Mouse (Mus musculus): ENCODE results near the gene 4930564D02Rik.

4930564D02Rik gene

DNA sequence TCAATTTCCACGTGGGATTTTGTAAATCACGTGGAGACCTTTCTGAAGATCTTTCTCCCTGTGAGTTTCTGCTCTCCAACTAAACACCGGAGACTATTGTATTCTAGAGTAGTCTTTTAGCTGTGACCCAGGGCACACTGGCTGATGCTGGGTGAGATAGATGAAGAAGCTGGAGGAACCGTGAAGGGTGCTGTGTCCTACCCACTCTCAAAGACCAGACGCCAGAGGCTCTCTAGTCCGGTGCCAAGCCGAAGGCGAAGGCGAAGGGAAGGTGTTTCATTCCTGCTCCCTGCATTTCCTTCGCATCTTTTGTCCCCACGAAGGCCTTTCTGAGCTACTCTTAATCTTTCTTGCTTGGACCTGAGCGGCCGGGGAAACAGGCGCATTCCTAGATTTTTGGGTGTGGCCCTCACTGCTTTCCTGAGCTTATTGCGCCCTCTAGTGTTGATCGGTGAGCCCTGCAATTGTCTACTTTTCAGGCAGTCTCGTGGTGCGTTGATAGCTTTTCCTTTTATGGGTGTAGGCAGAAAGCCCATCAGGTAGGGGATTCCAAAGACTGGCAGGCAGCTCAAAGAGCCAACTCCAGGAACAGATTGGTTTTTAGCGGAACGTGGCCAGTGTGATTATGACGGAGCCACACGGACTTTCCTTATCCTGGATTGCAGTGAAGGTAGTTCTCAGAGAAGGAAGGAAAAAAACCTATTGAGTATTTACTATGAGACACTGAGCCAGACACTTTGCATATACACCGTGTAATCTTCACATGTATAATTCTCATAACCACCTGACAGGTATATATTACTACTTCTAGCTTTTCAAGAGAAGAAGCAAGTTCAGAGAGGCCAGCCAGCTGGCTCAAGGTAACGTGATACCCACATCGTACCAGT lies 7.8 kb upstream of the 4930564D02Rik start:
- peak; percentile 68 for DNase-seq (ENCODE audit: low spot score)

DNA sequence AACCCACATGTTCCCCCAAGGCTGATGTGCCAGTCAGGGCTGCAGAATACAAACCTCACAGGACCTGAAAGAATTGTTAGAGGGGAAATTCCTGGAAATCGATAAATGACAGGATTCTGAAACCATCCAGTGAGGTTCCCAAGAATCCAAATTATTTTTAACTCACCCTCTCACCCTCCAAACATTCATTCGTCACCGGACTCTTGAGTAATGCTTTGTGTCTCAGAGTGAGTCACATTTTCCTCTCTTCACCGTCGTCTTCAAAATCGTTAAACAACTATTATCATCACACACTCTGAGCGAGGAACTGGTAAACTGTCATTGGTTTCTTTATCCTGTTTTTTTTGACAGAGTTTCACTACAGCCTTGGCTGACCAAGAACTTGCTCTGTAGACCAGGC lies 6.7 kb upstream of the 4930564D02Rik start:
- no peak for DNase-seq (ENCODE audit: low spot score)

DNA sequence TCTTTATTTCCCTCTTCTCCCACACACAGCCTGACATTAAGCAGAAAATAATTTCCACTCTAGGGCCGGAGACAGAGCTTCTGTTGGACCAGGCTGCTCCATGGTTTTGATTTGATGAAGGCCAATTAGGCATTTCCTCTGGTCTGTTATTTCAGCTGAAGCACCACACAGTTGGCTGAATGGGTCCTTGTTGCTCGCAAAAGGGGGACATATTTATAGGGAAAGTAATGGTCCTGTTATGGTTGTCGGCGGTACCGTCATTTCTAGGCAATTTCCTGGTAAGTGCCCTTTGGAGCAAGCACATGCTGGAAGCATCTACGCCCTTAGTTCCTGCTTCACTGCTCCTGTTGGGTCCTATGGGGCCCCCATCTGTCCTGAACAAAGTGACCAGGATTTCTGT lies 5.7 kb upstream of the 4930564D02Rik start:
- no peak for DNase-seq (ENCODE audit: low spot score)

DNA sequence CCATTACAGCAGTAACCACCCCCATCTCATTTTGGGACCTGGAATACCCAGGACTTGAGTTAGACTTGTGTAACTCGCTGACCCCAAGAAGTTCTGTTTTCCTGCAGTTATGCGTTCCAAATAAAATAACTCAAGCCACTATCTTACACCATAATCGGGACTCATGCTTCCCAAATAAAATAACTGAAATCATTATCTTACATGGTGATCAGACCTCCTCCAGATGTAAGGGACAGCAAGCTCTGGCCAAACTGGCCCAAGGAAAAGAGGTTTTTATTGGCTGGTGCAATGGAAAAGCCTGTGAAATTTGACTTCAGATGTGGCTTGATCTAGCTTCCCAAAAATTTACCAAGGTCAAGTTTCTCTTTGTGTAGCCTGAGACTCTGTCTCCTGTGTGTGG lies 5.1 kb upstream of the 4930564D02Rik start:
- DNase-seq (ENCODE audit: low spot score), result no peak

DNA sequence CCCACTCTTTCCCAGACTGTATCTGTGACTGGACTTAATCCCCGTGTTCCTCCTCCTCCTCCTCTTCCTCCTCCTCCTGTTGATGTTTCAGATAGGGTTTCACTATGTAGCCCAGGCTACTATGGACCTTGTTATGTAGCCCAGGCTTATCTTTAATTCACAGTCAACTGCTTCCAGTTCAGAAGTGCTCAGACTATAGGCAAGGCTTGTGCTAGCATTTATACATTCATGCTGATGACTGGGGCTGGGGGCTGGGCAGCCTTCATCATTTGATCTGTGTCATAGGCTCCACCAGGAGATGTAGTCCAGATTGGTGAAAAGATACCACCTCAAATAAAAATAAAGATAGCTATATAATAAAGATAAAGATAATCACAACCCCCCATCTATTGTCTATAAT lies 4.7 kb upstream of the 4930564D02Rik start:
- no peak for DNase-seq (ENCODE audit: low spot score)

DNA sequence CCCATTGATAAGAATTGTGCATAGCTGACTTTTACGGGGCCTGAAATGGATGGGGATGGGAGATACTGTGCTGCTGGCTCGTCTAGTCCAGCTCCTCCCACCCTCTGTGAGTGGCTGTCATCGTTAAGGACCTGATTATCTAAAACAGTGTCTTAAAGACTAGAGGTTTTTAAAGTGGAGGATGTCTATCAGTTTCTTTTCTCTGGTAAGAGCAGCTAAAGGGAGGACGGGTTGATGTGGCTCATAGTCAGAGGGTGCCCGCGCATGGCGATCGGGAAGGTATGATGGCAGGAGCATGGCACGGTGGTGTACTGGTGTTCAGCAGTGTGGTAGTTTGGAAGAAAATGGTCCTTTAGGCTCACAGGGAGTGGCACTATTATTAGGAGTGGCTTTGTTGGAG lies 4.0 kb upstream of the 4930564D02Rik start:
- DNase-seq (ENCODE audit: low spot score), result no peak

DNA sequence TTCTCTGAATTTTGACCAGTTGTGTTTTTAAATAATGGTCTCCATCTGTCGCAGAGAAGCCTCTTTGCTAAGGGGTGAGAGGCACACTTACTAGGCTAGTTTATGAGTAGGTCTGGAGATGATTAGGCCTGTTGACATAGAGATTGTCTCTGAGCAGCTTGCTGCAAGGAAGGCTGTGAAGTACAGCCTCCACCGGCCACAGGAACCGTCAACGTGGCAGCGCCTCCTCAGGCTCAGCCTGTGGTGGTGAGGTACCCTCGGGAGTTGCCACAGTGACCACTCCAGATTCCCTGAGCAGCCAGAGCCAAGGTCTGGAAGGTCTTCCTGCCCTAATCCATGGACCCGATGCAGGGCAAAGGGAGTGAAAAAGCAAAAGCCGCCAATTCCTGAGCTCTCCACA lies 3.9 kb downstream of the 4930564D02Rik start:
- DNase-seq (ENCODE audit: low spot score), result no peak

DNA sequence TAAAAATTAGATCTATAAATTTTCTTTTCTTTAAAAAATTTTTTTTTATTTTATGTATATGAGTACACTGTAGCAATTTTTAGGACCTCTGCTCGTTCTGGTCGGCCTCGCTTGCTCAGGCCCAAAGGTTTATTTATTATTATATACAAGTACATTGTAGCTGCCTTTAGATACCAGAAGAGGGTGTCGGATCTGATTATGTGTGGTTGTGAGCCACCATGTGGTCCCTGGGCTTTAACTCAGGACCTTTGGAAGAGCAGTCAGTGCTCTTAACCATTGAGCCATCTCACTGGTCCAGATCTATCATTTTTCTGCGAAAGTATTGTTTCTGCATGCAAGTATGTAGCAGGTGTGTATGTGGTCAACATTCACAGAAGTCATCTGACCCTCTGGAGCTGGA lies 4.6 kb downstream of the 4930564D02Rik start:
- DNase-seq (ENCODE audit: low spot score), result no peak

DNA sequence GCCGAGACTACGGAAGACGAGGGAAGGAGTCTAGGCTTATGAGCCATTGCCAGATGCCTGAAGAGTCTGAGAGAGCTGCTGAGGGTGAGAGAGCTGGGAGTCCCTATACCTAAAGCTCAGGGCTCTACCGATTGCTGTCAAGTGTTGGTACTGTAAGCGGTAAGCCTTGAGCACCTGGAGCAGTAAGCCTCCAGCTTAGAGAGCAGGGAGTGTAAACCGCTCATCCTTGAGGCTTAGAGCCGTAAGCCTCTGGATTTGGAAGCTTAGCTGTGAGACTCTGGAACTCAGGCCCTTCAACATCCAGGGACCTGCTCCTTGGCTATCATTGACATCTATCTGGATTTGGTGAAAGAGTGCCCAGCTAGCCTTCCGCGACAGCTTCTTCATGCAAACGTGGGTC lies 5.9 kb downstream of the 4930564D02Rik start:
- no peak for DNase-seq (ENCODE audit: low spot score)

DNA sequence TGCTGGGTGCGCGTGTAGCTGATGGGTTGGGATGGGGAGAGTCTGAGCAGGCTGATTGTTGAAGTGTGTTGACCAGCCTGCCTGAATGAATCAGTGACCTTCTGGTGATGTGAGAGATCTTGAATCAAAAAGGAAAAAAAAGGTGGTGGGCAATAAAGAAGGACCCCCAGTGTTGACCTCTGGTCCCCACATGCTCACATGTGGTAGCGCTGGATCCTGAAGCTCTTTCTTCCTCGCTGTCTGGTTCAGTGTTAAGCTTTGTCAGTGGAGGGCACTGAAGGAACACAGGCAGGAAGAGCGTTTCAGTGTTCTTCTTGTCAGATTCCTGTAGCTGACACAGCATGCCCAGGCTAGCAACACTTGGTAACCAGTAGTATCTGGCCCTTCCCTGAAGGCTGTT lies 9.2 kb downstream of the 4930564D02Rik start:
- no peak for DNase-seq (ENCODE audit: low spot score)

DNA sequence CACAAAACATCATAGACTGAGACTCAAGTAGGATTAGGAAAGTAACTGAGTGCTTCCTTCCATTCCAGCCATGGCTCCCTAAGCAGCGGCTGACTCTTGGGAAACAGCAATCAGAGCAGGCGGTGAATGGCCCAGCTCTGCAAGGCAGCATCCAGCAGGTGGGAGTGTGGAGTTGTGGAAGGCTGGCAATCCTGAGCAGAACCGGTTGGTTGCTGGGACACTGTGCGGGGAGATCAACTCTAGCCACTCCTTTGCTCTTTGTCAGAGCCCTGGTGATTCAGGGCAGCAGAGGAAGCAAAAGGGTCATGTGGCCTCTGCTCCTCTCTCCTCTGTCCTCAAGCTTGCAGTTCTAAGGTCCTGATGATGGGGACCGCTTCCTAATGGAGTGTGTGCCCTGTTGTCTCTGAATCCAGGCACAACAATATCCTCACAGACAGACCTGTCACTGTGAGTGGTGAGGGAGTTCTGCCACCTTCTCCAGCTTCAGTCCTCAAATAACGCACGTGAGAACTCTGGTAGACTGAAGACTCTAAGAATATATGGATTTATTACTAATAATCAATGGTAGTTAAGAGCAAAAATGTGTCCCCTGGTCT lies 11.7 kb downstream of the 4930564D02Rik start:
- peak; percentile 49 for DNase-seq (ENCODE audit: low spot score)

DNA sequence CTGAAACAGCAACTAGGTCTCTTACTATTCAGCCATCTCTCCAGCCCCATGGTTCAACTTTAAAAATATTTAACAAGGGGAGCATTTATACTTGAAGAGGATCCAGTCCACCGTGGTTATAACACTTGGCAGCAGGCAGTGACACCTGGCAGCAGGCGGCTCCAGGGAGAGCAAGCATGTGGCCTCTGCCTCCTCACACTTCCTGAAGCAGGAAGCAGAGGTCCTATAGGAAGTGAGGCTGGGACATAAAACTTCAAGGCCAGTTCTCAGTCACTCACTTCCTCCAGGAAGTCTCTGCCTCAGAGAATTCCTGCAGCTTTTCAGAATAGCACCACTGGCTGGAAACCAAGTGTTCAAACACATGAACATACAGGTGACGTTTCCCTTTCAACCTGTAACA lies 20.7 kb downstream of the 4930564D02Rik start:
- no peak for DNase-seq (ENCODE audit: low spot score)

DNA sequence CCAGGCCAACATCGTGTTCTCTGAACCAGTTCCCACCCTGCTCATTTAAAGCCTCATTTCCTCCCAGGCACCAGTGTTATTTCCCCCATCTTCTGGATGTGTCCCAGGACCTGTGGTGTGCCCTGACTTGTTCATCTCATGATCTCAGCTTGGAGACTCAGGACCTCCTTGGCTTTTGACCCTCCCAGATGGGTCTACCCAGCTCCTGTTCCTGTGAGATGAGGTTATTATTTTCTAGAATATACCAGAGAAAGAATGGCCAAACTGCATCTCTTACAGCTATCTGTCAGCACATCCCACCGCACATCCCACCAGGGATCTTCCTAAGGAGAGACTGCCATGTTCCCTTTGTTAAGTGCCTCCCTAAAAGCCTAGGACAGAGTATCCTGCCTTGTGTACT lies 22.0 kb downstream of the 4930564D02Rik start:
- DNase-seq (ENCODE audit: low spot score), result no peak

DNA sequence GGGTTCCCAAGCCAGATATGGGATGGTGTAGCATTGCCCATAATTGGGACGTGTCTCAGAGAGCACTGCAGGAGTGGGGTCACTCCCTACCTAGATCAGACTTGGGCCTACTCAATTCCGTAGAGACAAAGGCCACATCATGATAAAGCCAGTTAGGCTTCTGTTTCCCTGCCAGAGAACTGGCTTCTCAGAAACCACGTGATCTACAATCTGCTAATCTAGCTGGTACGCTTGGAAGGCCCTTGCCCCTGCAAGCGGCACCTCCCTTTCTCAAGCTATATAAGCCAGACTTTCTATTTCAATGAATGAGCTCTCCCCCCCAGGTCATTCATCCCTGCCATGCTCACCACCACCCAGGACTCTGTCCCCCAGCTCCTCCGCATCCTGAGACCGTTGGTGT lies 23.5 kb downstream of the 4930564D02Rik start:
- DNase-seq (ENCODE audit: low spot score), result no peak

DNA sequence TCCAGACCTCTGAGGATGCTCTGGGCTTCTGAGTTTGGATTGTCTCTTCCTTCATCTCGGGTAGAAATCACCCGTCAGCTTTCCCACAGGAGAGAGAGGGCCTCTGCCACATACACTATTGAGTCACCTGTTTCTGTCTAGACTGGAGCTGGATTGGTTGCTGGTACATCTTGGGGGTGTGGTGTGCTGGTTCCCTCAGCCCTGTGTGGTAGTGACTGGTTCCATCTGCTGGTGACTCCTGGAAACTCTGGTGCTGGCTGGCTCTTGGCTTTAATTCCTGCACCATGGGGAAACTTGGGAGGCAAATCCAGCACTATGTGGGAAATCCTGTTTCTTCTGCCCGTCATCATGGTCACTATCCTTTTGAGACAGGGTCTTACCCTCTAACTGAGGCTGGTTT lies 24.3 kb downstream of the 4930564D02Rik start:
- DNase-seq (ENCODE audit: low spot score), result no peak

DNA sequence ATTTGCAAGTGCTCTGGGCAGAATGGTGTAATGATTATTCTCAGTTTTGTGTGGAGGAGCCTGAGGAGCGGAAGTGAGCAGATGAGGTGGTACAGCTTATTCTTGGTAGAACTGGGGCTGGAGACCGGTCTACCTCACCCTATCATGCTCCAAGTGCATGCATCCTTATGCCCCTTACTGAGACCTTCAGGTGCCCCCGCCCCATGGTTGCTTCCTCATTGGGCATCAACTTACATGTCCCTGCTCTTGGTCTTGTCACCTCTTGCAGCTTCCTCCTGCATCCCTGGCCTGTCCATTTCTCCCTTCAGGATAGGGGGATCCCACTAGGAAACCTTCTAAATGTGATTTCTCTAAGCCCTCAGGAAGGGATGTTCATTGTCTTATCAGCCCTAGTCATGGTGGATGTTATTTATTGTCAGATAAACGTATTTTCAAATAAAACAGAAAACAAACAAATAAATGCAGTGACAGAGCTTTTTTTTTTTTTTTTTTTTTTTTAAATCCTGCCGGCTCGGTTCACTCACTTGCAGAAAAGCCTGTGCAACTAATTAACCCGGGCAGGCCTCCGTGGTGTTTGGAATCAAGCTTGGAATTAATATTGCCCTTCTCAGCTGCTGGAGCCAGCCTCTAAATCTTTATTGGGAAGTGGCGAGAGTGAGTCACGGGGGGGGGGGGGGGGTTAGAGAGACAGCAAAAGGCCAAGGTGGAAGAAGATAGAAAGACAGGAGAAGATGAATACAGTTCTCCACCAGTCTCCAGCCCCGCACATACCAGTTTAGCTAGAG lies 26.3 kb downstream of the 4930564D02Rik start:
- DNase-seq (ENCODE audit: low spot score), result no peak

DNA sequence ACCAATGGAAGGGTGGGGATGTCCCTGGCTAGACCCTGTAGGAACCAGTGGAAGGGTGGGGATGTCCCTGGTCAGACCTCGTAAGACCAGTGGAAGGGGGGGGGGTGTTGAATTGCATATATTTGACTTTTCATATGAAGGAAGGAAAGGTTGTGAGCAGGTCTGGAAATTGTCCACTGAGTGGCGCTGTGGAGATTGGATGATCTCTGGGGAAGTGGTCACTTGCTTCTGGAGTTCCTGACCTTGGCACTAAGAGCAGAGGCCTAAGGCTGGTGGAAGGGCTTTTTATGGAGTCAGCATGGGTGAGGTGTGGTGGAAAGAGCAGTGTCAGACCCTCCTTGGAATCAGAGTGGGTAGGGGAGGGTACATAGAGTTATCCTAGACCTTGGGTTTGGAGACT lies 27.8 kb downstream of the 4930564D02Rik start:
- DNase-seq (ENCODE audit: low spot score), result no peak

DNA sequence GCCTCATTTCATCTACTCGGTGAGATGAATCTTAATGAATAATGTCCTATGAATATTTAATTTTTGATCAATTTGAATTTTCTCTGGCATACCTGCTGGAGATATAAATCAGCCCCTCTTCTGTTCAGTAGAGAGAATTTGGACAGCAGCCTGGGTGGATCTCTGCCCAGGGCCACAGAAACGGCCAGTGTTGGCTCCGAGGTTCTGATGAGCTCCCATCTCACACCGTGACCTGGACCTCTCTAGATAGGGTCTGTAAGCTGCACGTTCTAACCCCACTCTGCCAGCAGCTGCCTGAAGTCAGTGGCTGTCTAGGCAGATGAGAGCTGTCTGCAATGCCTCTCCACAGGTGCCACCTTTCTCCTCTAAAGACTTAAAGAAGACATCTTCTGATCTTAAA lies 28.4 kb downstream of the 4930564D02Rik start:
- no peak for DNase-seq (ENCODE audit: low spot score)

DNA sequence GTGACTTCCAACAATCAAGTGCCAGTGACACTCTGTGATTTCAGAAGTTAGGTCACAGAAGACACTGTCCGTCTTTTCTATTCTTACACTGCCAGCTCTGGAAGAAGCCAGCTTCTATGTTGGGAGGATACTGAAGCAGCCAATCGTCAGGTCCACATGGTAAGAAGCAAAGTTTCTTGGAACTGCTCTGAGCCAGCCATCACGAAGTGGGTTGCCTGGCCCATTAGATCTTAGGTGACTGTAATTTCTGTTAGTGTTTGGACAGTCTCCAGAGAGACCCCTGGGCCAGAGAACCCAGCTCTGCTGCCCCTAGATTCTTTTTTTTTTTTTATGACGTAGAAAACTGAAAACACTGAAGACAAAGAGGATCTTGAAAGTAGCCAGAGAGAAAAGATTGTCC lies 30.9 kb downstream of the 4930564D02Rik start:
- no peak for DNase-seq (ENCODE audit: low spot score)

DNA sequence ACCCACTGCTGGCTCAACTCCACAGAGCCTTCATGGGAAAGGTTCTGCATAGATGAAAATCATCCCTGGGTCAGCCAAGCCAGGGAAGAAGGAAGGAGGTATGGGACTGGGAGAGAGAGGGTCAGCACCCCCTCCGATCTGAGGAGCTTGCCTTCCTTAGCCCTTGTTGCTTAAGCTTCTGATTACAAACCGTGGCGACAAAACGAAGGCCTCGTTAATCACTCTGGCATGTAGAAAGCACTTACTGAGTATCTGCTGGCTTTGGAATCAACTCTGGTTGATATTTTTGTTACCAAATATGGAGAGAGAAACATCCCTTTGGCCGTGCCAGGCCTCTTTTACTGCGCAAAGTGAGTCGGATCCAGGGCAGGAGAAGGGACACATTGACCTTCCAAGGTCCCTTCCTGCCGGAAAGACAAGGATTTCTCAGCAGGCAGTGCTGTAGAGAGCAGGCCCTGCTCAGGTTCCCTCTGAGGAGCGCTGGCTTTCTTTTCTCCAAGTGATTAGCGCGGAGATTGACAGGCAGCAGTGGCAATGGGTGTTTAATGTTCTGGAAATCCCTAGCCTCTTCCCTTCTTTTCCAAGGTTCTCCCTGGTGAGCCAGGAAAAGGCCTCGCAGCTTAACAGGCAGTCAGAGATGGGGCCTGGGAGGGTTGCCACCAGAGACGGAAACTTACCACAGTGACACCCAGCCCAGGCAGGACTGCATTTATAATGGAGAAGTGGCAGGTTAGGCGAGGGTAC lies 33.1 kb downstream of the 4930564D02Rik start:
- DNase-seq (ENCODE audit: low spot score), result no peak

DNA sequence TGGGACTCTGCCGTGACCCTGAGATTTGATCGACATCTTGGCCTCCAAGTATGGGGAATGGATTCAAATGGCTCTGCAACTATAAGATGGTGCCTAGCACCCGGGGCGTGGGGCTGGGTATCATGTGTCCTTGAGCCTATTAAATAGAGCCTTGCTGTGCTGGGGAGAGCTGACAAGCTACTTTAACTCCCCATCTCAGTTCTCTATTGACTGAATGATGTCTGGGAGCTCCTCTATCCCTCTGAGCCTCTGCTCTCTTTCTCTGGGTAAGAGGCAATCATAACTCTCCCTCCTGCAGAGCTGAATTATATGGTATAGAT lies 33.6 kb downstream of the 4930564D02Rik start:
- DNase-seq (ENCODE audit: low spot score), result no peak

DNA sequence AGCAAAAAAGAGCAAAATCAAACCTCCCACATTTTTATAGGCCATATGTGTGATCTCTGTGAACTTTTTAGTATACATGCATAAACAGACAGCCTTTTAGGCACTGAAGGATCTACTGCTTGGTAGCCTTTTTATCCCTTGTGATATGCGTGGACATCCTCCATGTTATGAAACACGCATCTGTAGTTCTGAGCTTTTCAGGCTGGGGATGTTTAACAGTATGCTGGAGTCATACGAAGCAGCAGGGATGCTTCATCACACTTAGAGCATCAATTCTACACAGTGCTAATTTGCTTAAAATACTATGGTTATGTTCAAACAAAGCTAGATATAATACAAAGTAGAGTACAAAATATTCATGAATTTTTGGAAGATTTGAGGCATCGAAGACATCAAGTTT lies 39.2 kb downstream of the 4930564D02Rik start:
- no peak for DNase-seq (ENCODE audit: low spot score)

All from ovary, postnatal 10 days (tissue).